Mouse (Mus musculus) heart, postnatal 4 days (tissue): Measurements from ENCODE around the gene Mgst3. TPM values are rescaled to one million over a fixed set of nuclear protein-coding genes. Genes with fewer than 3 reads are reported as not detected.
A peak's percentile ranks its signal among the peaks of the same experiment; 100 is the strongest.

Experiments
- DNase-seq: peaks from one replicate; pipeline ENCODE4 v3.0.0; 2021
- total RNA-seq, 2 experiments: library from RNA; stranded (reverse); gene quantifications; 2 replicates each; pipeline ENCODE4 v1.2.3; 2021

Mgst3 gene
- total RNA-seq, 2 experiments from 2014 or later: 142 to 157 TPM

DNA sequence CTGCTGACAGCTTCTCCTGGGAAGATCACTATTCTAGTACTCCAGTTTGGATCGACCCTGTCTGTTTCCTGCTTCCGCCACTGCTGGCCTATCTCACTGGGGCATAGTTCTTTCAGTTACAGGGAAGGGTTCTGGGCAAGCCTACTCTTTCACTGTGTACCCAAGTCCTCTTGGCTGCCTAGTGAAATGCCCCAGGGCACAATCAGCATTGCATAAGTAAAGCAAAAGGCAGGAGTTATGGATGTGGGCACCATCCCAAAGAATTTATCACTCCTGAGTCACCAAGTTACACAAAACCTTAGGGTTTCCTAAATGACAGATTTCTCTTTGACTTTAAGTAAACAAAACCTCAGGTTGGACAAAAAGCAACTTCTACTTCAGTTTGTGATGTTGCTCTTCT is 6.3 kb downstream of the Mgst3 start:
- DNase-seq: no peak

DNA sequence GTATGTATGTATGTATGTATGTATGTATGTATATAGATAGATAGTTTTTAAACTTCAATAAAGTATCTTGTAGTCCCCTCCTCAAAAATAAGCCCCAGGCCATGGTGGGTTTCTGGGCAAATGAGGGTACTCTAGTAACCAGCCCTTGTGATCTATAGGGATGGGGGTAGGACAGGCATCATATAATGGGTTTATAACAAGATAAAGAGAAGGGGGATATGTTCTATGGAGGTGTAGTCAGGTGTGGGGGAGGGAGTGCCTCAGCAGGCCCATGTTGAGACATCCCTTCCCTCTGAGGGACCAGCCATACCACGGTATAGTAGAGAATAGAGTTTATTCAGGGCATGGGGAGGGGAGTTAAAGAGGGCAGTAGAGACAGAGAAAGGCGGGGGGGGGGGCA is 7.2 kb downstream of the Mgst3 start:
- DNase-seq: no peak

- DNase-seq: no peak
These were observed 8.0 kb downstream of the Mgst3 start for GRCm38 (mm10) chr1:167385636-167386035.

DNA sequence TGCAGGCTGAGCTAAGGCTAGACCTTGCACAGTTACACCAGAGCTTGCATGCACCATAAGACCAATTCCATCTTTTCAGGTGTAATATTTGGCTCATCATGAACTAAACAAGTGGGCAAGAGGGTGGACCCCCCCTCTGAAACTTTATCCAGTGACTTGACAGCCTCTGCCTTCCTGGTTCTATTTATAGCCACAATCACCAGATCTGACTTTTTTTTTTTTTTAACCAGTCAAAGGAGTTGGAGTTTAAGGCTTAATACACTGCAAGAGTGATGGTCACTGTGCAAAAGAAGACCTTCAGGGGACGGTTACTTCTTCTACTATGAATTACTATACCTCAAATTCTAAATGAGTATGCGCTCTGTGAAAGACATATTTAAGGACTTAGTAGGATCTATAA is 8.4 kb downstream of the Mgst3 start:
- DNase-seq: no peak

- DNase-seq: no peak
These were observed 9.5 kb downstream of the Mgst3 start for GRCm38 (mm10) chr1:167384156-167384555.

GRCm38 (mm10) chr1:167383178-167383577 is 10.5 kb downstream of the Mgst3 start:
- DNase-seq: no peak

DNA sequence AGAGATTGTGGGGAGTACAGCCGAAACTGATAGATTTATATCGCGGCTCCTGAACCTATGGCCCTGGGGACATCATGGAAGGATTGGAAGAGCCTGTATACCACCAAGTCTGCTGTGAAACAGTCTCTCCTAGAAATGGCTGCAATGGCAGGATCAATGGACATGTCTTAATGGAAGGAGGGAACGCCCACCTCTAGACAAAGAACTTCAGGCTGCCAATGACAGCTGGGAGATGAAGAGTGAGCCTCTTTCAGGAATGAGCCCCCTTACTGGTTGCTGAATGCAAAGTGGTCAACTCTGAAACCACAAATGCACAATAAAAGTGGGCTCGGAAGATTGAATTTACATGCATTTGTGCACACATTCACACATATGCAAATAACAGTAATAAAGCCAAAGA is 10.9 kb downstream of the Mgst3 start:
- no peak for DNase-seq

GRCm38 (mm10) chr1:167382316-167382715 is 11.3 kb downstream of the Mgst3 start:
- no peak for DNase-seq

GRCm38 (mm10) chr1:167381050-167382015 is 12.3 kb downstream of the Mgst3 start:
- DNase-seq: no peak

- no peak for DNase-seq
These were observed 13.4 kb downstream of the Mgst3 start for GRCm38 (mm10) chr1:167380223-167380622.

GRCm38 (mm10) chr1:167379751-167380150 is 13.9 kb downstream of the Mgst3 start:
- no peak for DNase-seq

GRCm38 (mm10) chr1:167378019-167378418 is 15.6 kb downstream of the Mgst3 start:
- no peak for DNase-seq

- no peak for DNase-seq
These were observed 18.7 kb downstream of the Mgst3 start for GRCm38 (mm10) chr1:167374942-167375341.

GRCm38 (mm10) chr1:167374003-167374784 is 19.4 kb downstream of the Mgst3 start:
- peak; percentile 50 for DNase-seq

DNA sequence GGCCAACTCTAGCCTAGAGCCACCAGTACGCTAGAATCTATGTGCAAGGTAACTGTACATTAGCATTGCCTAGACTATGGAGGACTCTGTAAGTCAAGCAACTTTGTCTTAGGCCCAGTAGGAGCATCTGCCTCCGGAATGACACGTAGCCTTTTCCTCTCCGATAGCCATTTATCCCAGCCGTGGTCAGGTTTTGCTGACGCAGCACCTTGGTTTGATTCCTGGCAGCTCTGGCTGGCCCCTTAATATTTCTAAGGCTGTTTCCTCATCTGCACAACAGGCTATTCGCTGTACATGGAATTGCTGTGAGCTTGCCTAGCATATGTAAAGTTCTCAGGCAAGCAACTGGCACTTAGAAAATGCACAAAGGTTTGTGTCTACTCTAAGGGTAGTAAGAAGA is 20.9 kb downstream of the Mgst3 start:
- no peak for DNase-seq

DNA sequence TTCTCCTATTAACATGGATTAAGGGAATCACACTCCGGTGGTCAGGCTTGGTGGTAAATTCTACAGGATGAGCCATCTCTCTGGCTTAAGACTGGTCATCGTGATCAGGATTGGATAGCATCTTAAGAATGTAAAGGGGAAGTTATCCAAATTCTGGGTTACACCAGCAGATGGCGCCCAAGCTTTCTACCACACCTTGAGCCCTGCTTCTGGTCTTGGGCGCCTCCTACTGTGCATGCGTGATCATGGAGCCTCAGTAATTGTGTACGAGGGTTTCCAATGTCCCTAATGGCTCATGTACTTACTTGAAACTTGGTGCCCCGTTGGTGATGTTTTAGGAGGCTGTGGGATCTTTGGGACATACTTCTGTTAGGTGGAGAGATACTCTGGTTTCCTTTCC is 23.7 kb downstream of the Mgst3 start:
- DNase-seq: peak; percentile 91

GRCm38 (mm10) chr1:167368513-167368912 is 25.1 kb downstream of the Mgst3 start:
- no peak for DNase-seq

- no peak for DNase-seq
These were observed 25.6 kb downstream of the Mgst3 start for GRCm38 (mm10) chr1:167368018-167368417.

- DNase-seq: no peak
These were observed 27.0 kb downstream of the Mgst3 start for GRCm38 (mm10) chr1:167366621-167367020.

- DNase-seq: peak; percentile 55
These were observed 27.8 kb downstream of the Mgst3 start for GRCm38 (mm10) chr1:167365808-167366207.

DNA sequence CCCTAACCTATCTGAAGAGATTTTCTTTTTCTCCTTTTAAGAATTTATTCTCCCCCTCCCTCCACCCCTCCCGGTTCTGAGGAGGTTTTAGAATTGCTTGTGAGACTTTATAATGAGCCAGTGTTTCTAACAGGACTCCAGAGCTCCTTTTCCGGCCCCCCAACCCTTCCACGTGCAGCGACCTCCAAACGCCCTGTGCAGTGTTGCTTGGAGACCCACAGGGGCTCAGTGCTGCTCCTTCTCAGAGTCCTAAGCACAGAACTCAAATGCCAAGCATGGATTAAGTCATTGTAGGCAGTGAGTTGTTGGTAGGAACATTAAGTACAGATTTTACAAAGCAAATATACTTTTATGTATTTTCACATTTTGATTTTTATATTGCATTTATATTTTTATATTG is 30.3 kb downstream of the Mgst3 start:
- no peak for DNase-seq

DNA sequence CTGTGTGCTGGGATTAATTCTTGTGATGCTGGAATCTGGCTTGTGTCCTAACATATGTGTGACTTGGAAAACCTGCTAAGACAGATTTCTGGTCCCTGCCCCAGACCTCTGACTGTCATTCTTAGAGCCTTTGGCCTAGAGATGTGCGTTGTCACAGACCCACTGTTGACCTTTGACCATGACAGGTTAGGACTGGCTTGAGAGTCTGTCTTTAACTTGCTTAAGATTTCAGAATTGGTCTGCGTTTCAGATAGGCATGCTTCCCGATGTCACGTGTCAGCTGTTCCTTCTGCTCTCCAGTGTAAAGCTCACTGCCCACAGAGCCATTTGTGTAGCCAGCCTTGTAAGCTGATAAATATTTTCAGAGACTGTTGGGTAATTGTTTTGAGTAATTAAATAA is 30.8 kb downstream of the Mgst3 start:
- DNase-seq: no peak

DNA sequence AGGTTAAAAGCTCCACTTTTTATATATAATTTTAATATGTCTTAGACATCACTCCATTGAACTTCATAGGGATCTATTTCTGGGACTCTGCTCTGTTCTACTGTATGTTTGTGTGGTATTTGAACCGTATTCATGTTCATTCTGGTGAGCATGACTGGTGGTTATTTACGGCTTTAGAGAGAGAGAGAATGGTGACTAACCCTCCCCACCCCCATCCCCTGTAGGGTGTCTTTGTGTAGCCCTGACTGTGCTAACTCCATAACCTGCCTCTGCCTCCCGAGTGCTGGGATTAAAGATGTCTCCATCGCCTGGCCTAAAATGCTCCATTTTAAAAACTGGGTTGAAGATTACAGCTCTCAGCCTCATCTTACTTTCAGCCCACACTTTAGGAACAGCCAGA is 33.4 kb downstream of the Mgst3 start:
- no peak for DNase-seq

DNA sequence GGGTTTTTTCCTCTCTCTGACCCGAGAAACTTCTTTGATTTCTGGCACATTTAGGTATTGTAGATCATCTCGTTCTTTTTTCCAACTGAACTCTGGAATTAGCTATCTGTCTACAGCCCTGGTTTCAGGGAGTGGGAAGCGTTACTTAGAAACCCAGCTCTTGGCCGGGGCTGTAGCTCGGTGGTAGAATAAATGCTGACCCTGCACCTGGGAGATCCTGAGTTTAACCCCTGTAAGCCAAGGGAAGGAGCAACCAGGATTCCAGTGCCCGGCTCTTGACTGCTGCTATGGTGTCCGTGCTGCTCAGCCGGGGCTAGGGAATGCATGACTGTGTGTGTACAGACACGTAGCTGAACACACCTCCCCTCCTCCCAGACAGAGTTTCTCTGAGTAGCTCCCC is 34.9 kb downstream of the Mgst3 start:
- DNase-seq: no peak
